Mouse (Mus musculus): Measurements from ENCODE around the gene Flna. TPM values are rescaled to one million over a fixed set of nuclear protein-coding genes. Genes with fewer than 3 reads are reported as not detected.
A peak's percentile ranks its signal among the peaks of the same experiment; 100 is the strongest.

Gene Flna
- polyA plus RNA-seq, 1 experiment: not detected

- H3K4me1 ChIP-seq (ENCODE audit: control insufficient read depth, insufficient read depth, low read length): peaks cover 5% of the 10 kb centered on the region
- peak within 1 kb of the TSS; percentile 100 for H3K27ac ChIP-seq (ENCODE audit: insufficient read depth, low read depth, low read length)
- WGBS: 21% methylated on average over 39 of the region's 39 CpGs
- peak within 1 kb of the TSS; percentile 97 for H3K4me3 ChIP-seq (ENCODE audit: insufficient read depth, low read depth, low read length)
- TF ChIP-seq POLR2A (IDR thresholded peaks at IDR 0.05; ENCODE audit: insufficient read depth, low read depth, low read length) (peak; percentile 66), CTCF (IDR thresholded peaks at IDR 0.05; ENCODE audit: insufficient read depth, low read depth, low read length) (no peak)
Measured at GRCm38 (mm10) chrX:74254153-74254887, 4.7 kb upstream of the Flna start, which contains the start of gene Emd. TSS of gene Emd (plus strand) at chrX:74254687.

- 7% methylated on average over 3 of the region's 3 CpGs for WGBS
- H3K27ac ChIP-seq (ENCODE audit: insufficient read depth, low read depth, low read length): no peak overlapping the region
- H3K4me1 ChIP-seq (ENCODE audit: control insufficient read depth, insufficient read depth, low read length): peaks cover 7% of the 10 kb centered on the region; the same call in 1 of the 2 replicates
- H3K4me3 ChIP-seq (ENCODE audit: insufficient read depth, low read depth, low read length): no peak overlapping the region; the same call in 1 of the 2 replicates
- TF ChIP-seq CTCF (IDR thresholded peaks at IDR 0.05; ENCODE audit: insufficient read depth, low read depth, low read length) (0 out of 2 replicates have a peak, but pooled peaks have one; percentile 17), POLR2A (IDR thresholded peaks at IDR 0.05; ENCODE audit: insufficient read depth, low read depth, low read length) (no peak)
Measured at GRCm38 (mm10) chrX:74248651-74249050, 969 bp downstream of the Flna start.

GRCm38 (mm10) chrX:74246693-74247092, 2.9 kb downstream of the Flna start:
- peak overlapping the region; percentile 46 for H3K4me3 ChIP-seq (ENCODE audit: insufficient read depth, low read depth, low read length)
- WGBS: 18% methylated on average over 15 of the region's 15 CpGs
- H3K4me1 ChIP-seq (ENCODE audit: control insufficient read depth, insufficient read depth, low read length): peaks cover 7% of the 10 kb centered on the region; the same call in 1 of the 2 replicates
- H3K27ac ChIP-seq (ENCODE audit: insufficient read depth, low read depth, low read length): no peak overlapping the region
- TF ChIP-seq CTCF (IDR thresholded peaks at IDR 0.05; ENCODE audit: insufficient read depth, low read depth, low read length) (no peak), POLR2A (IDR thresholded peaks at IDR 0.05; ENCODE audit: insufficient read depth, low read depth, low read length) (no peak)

DNA sequence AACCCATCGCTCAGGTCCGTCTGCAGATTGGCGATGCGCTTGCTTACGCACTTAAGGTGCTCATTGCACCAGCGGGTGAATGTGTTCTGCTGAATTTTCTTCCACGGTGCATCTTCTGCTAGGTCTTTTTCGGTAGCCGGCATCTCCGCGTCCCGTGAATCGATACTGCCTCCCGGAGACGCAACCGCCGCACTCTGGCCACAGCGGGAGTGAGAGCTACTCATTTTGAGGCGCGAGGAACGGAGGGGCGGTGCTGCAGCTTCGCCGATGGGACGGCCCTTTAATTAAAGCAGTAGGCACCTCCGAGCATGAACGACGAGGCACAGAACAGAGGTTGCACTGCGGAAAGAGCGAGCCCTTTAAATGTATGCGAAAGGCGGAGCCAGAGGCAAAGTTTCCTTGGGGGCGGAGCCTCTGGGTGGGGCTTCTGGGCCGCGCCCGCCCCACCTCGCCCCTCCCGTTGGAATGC, 3.4 kb downstream of the Flna start:
- 17% methylated on average over 38 of the region's 38 CpGs for WGBS
- 0 out of 2 replicates have a peak overlapping the region, but pooled peaks have one; percentile 32 for H3K27ac ChIP-seq (ENCODE audit: insufficient read depth, low read depth, low read length)
- peak overlapping the region; percentile 53 for H3K4me3 ChIP-seq (ENCODE audit: insufficient read depth, low read depth, low read length)
- TF ChIP-seq POLR2A (IDR thresholded peaks at IDR 0.05; ENCODE audit: insufficient read depth, low read depth, low read length) (peak; percentile 56), CTCF (IDR thresholded peaks at IDR 0.05; ENCODE audit: insufficient read depth, low read depth, low read length) (no peak)
- H3K4me1 ChIP-seq (ENCODE audit: control insufficient read depth, insufficient read depth, low read length): peaks cover 7% of the 10 kb centered on the region; the same call in 1 of the 2 replicates

GRCm38 (mm10) chrX:74245687-74246086, 3.9 kb downstream of the Flna start:
- 25% methylated on average over 21 of the region's 21 CpGs for WGBS
- TF ChIP-seq CTCF (IDR thresholded peaks at IDR 0.05; ENCODE audit: insufficient read depth, low read depth, low read length) (no peak), POLR2A (IDR thresholded peaks at IDR 0.05; ENCODE audit: insufficient read depth, low read depth, low read length) (no peak)
- Histone ChIP-seq H3K4me1 (ENCODE audit: control insufficient read depth, insufficient read depth, low read length) (peaks cover 7% of the 10 kb centered on the region; the same call in 1 of the 2 replicates), H3K27ac (ENCODE audit: insufficient read depth, low read depth, low read length) (0 out of 2 replicates have a peak overlapping the region, but pooled peaks have one; percentile 32), H3K4me3 (ENCODE audit: insufficient read depth, low read depth, low read length) (peak overlapping the region; percentile 53)

GRCm38 (mm10) chrX:74245107-74245506, 4.5 kb downstream of the Flna start:
- Histone ChIP-seq H3K4me1 (ENCODE audit: control insufficient read depth, insufficient read depth, low read length) (peaks cover 7% of the 10 kb centered on the region; the same call in 1 of the 2 replicates), H3K27ac (ENCODE audit: insufficient read depth, low read depth, low read length) (no peak overlapping the region), H3K4me3 (ENCODE audit: insufficient read depth, low read depth, low read length) (no peak overlapping the region)
- WGBS: 23% methylated on average over 1 of the region's 1 CpGs
- TF ChIP-seq CTCF (IDR thresholded peaks at IDR 0.05; ENCODE audit: insufficient read depth, low read depth, low read length) (no peak), POLR2A (IDR thresholded peaks at IDR 0.05; ENCODE audit: insufficient read depth, low read depth, low read length) (no peak)

DNA sequence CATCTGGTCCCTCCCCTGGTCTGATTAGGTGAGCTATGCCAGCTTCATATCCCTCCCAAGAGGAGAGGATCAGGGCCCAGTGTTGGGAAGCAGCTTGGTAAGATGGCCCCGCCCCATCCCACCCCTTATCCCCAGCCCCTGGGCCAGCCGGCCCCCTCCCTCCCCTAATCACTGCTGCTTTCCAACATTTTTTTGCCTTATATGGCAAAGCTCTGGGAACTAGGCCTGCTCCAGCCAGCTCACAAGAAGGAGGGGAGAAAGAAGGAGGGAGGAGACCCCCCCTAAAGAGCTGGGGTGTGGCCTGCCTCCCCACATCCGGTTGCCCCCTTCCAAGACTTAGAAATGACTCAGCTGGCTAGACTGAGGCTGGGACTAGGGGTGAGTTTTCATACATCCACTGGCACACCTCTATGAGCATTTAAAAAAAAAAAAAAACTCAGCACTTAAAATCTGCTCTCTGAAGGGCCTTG, 5.0 kb downstream of the Flna start:
- TF ChIP-seq CTCF (IDR thresholded peaks at IDR 0.05; ENCODE audit: insufficient read depth, low read depth, low read length) (no peak), POLR2A (IDR thresholded peaks at IDR 0.05; ENCODE audit: insufficient read depth, low read depth, low read length) (no peak)
- 22% methylated on average over 3 of the region's 3 CpGs for WGBS
- Histone ChIP-seq H3K4me3 (ENCODE audit: insufficient read depth, low read depth, low read length) (peak overlapping the region; percentile 7; the same call in 1 of the 2 replicates), H3K27ac (ENCODE audit: insufficient read depth, low read depth, low read length) (no peak overlapping the region), H3K4me1 (ENCODE audit: control insufficient read depth, insufficient read depth, low read length) (peaks cover 7% of the 10 kb centered on the region; the same call in 1 of the 2 replicates)

- peaks cover 5% of the 10 kb centered on the region; the same call in 1 of the 2 replicates for H3K4me1 ChIP-seq (ENCODE audit: control insufficient read depth, insufficient read depth, low read length)
- no peak overlapping the region for H3K27ac ChIP-seq (ENCODE audit: insufficient read depth, low read depth, low read length)
- no peak overlapping the region for H3K4me3 ChIP-seq (ENCODE audit: insufficient read depth, low read depth, low read length)
- no peak for TF ChIP-seq POLR2A (IDR thresholded peaks at IDR 0.05; ENCODE audit: insufficient read depth, low read depth, low read length)
- TF ChIP-seq CTCF (IDR thresholded peaks at IDR 0.05; ENCODE audit: insufficient read depth, low read depth, low read length): no peak
- WGBS: 67% methylated on average over 3 of the region's 3 CpGs
Measured at GRCm38 (mm10) chrX:74243807-74244206, 5.8 kb downstream of the Flna start.

GRCm38 (mm10) chrX:74243396-74243795, 6.2 kb downstream of the Flna start:
- H3K4me3 ChIP-seq (ENCODE audit: insufficient read depth, low read depth, low read length): no peak overlapping the region
- TF ChIP-seq CTCF (IDR thresholded peaks at IDR 0.05; ENCODE audit: insufficient read depth, low read depth, low read length): no peak
- no peak for TF ChIP-seq POLR2A (IDR thresholded peaks at IDR 0.05; ENCODE audit: insufficient read depth, low read depth, low read length)
- 0 out of 2 replicates have a peak, but pooled peaks cover 3% of the 10 kb centered on the region for H3K4me1 ChIP-seq (ENCODE audit: control insufficient read depth, insufficient read depth, low read length)
- H3K27ac ChIP-seq (ENCODE audit: insufficient read depth, low read depth, low read length): no peak overlapping the region
- 65% methylated on average over 2 of the region's 2 CpGs for WGBS
